Mouse (Mus musculus) gastrocnemius, postnatal 14 days (tissue): Measurements from ENCODE around the gene Gm5737. TPM values are rescaled to one million over a fixed set of nuclear protein-coding genes. Genes with fewer than 3 reads are reported as not detected.

ENCODE experiments used
- DNase-seq: peaks from one replicate; pipeline ENCODE4 v3.0.0; 2021; ENCODE audit warnings: mixed read lengths
- intact Hi-C: fragments of 180-260 bp; cut with DNase I; formaldehyde crosslinking; loops from one replicate; pipeline ENCODE4 v1.15.1; 2025; ENCODE audit warnings: low total_unique reads
- total RNA-seq, 2 experiments: library from RNA; stranded (reverse); gene quantifications; 2 replicates each; pipeline ENCODE4 v1.2.3; 2021

Gene Gm5737
- total RNA-seq, 2 experiments from 2014 or later: 0.49 to 0.60 TPM

- intact Hi-C loops: loop anchor here (5.0 kb wide), 1 partner anchor 79 kb away; the partner anchor contains the start of gene Polr3e
- peak; percentile 38 for DNase-seq
Measured at GRCm38 (mm10) chr7:120838436-120839160, 26.4 kb downstream of the Gm5737 start.

- peak; percentile 36 for DNase-seq
- intact Hi-C loops: loop anchor here (5.0 kb wide), 1 partner anchor 78 kb away; the partner anchor contains the start of gene Polr3e
Measured at GRCm38 (mm10) chr7:120839786-120840185, 27.6 kb downstream of the Gm5737 start.

- DNase-seq: peak; percentile 90
- intact Hi-C loops: no loop called here
Measured at GRCm38 (mm10) chr7:120842345-120843036, 30.3 kb downstream of the Gm5737 start, which contains the start of gene Eef2k. Gene Eef2k (plus strand): TSS chr7:120842831.

- intact Hi-C loops: no loop called here
- DNase-seq: peak; percentile 89
Measured at GRCm38 (mm10) chr7:120843037-120843621, 31.0 kb downstream of the Gm5737 start.

- no peak for DNase-seq
- intact Hi-C loops: no loop called here
Measured at GRCm38 (mm10) chr7:120843852-120844435, 31.8 kb downstream of the Gm5737 start.

- no peak for DNase-seq
- intact Hi-C loops: no loop called here
Measured at GRCm38 (mm10) chr7:120844689-120845088, 32.5 kb downstream of the Gm5737 start.

- DNase-seq: no peak
- intact Hi-C loops: no loop called here
Measured at GRCm38 (mm10) chr7:120848831-120849512, 36.8 kb downstream of the Gm5737 start.

- no peak for DNase-seq
- intact Hi-C loops: no loop called here
Measured at GRCm38 (mm10) chr7:120850165-120850564, 38.0 kb downstream of the Gm5737 start.

GRCm38 (mm10) chr7:120859854-120860253 lies 47.7 kb downstream of the Gm5737 start:
- no peak for DNase-seq
- intact Hi-C loops: no loop called here

GRCm38 (mm10) chr7:120860799-120861487 lies 48.8 kb downstream of the Gm5737 start:
- DNase-seq: no peak
- intact Hi-C loops: no loop called here

- intact Hi-C loops: no loop called here
- DNase-seq: no peak
Measured at GRCm38 (mm10) chr7:120861488-120862047, 49.4 kb downstream of the Gm5737 start.

GRCm38 (mm10) chr7:120862196-120862595 lies 50.0 kb downstream of the Gm5737 start:
- DNase-seq: no peak

GRCm38 (mm10) chr7:120862626-120863025 lies 50.5 kb downstream of the Gm5737 start:
- intact Hi-C loops: no loop called here
- DNase-seq: no peak

More at GRCm38 (mm10) chr7:120862196-120862595, 50.0 kb downstream of the Gm5737 start:
- intact Hi-C loops: no loop called here

GRCm38 (mm10) chr7:120863476-120863875 lies 51.3 kb downstream of the Gm5737 start:
- intact Hi-C loops: no loop called here
- DNase-seq: no peak

GRCm38 (mm10) chr7:120865100-120865499 lies 52.9 kb downstream of the Gm5737 start:
- no peak for DNase-seq
- intact Hi-C loops: no loop called here

- intact Hi-C loops: no loop called here
- DNase-seq: peak; percentile 55
Measured at GRCm38 (mm10) chr7:120865832-120866231, 53.7 kb downstream of the Gm5737 start.

GRCm38 (mm10) chr7:120866684-120867083 lies 54.5 kb downstream of the Gm5737 start:
- DNase-seq: no peak
- intact Hi-C loops: no loop called here

- DNase-seq: no peak
- intact Hi-C loops: no loop called here
Measured at GRCm38 (mm10) chr7:120867720-120868119, 55.6 kb downstream of the Gm5737 start.

- DNase-seq: no peak
- intact Hi-C loops: no loop called here
Measured at GRCm38 (mm10) chr7:120869883-120870282, 57.7 kb downstream of the Gm5737 start.
